Mouse (Mus musculus) fat pad, adult 2 months (tissue): ENCODE measurements around the gene Hepacam.

ENCODE experiments used
- DNase-seq: peaks from one replicate; pipeline ENCODE4 v3.0.0-alpha.2; 2011; ENCODE audit warnings: low read depth, low spot score; ENCODE audit errors: extremely low read depth

The Hepacam gene

GRCm38 (mm10) chr9:37367301-37368080 is at the start of gene Hepacam:
Gene Hepacam (plus strand): TSS chr9:37367351.
- no peak for DNase-seq

GRCm38 (mm10) chr9:37329456-37329855 is 37.7 kb upstream of the Hepacam start:
- no peak for DNase-seq

- DNase-seq = no peak
Observed at GRCm38 (mm10) chr9:37345406-37345805, 21.7 kb upstream of the Hepacam start.

GRCm38 (mm10) chr9:37347184-37347987 is 19.8 kb upstream of the Hepacam start:
- no peak for DNase-seq

GRCm38 (mm10) chr9:37347988-37348642 is 19.0 kb upstream of the Hepacam start, which contains the start of gene Ccdc15:
Gene Ccdc15 (minus strand): TSS chr9:37348432.
- peak; percentile 46 for DNase-seq

- DNase-seq = no peak
Observed at GRCm38 (mm10) chr9:37349050-37349449, 18.1 kb upstream of the Hepacam start.

GRCm38 (mm10) chr9:37351266-37351665 is 15.9 kb upstream of the Hepacam start:
- DNase-seq = no peak

GRCm38 (mm10) chr9:37354485-37354884 is 12.7 kb upstream of the Hepacam start:
- DNase-seq = no peak

- DNase-seq = no peak
Observed at GRCm38 (mm10) chr9:37358713-37359330, 8.3 kb upstream of the Hepacam start.

GRCm38 (mm10) chr9:37359331-37360220 is 7.6 kb upstream of the Hepacam start:
- DNase-seq = no peak

GRCm38 (mm10) chr9:37362084-37362483 is 5.1 kb upstream of the Hepacam start:
- DNase-seq = no peak

- DNase-seq = no peak
Observed at GRCm38 (mm10) chr9:37362881-37363280, 4.3 kb upstream of the Hepacam start.

- DNase-seq = no peak
Observed at GRCm38 (mm10) chr9:37363551-37363950, 3.6 kb upstream of the Hepacam start.

GRCm38 (mm10) chr9:37364392-37364791 is 2.8 kb upstream of the Hepacam start:
- DNase-seq = no peak

GRCm38 (mm10) chr9:37365706-37366105 is 1.4 kb upstream of the Hepacam start:
- no peak for DNase-seq

GRCm38 (mm10) chr9:37368081-37368830 is 1.1 kb downstream of the Hepacam start:
- no peak for DNase-seq

GRCm38 (mm10) chr9:37368860-37369259 is 1.7 kb downstream of the Hepacam start:
- DNase-seq = no peak

GRCm38 (mm10) chr9:37371232-37371801 is 4.2 kb downstream of the Hepacam start:
- peak; percentile 40 for DNase-seq

- DNase-seq = peak; percentile 92
Observed at GRCm38 (mm10) chr9:37375718-37376117, 8.6 kb downstream of the Hepacam start.
